Mouse (Mus musculus) hindbrain, embryonic 10.5 days (tissue): Measurements from ENCODE around the gene Myo1e. TPM values are rescaled to one million over a fixed set of nuclear protein-coding genes. Genes with fewer than 3 reads are reported as not detected.
A peak's percentile ranks its signal among the peaks of the same experiment; 100 is the strongest.

ENCODE experiments used
- DNase-seq: peaks from one replicate; pipeline ENCODE4 v3.0.0-alpha.2; 2017; ENCODE audit warnings: low spot score
- H3K27ac ChIP-seq: fragments of 300-500 bp; sonication (generic); 2 replicates; pipeline ENCODE4 v1.5.1; 2016; ENCODE audit warnings: mild to moderate bottlenecking, moderate library complexity
- H3K27me3 ChIP-seq: fragments of 300-500 bp; sonication (generic); 2 replicates; pipeline ENCODE4 v1.6.1; 2016; ENCODE audit warnings: mild to moderate bottlenecking; ENCODE audit not compliant: poor library complexity, insufficient read depth, severe bottlenecking
- H3K36me3 ChIP-seq: fragments of 300-500 bp; sonication (generic); 2 replicates; pipeline ENCODE4 v1.6.1; 2016; ENCODE audit warnings: mild to moderate bottlenecking, moderate library complexity
- H3K4me1 ChIP-seq: fragments of 300-500 bp; sonication (generic); replicated peaks from 2 replicates; pipeline ENCODE4 v1.6.1; 2016; ENCODE audit warnings: mild to moderate bottlenecking
- H3K4me3 ChIP-seq: fragments of 300-500 bp; sonication (generic); 2 replicates; pipeline ENCODE4 v1.5.1; 2016; ENCODE audit warnings: mild to moderate bottlenecking, moderate library complexity
- H3K9me3 ChIP-seq: fragments of 300-500 bp; sonication (generic); 2 replicates; pipeline ENCODE4 v1.6.1; 2016; ENCODE audit warnings: mild to moderate bottlenecking, moderate library complexity
- WGBS: fragments of 180-500 bp; shearing (Covaris S2); methylation state at CpG from one replicate; pipeline ENCODE4 v1.1.7; 2016; 5-methylcytosine and 5-hydroxymethylcytosine counted together
- polyA plus RNA-seq: library from polyadenylated mRNA; unstranded; fragments of >200 nt; fragmentation: Nextera tagmentation; extraction: Ambion mirVana; gene quantifications from 2 replicates; pipeline ENCODE4 v1.2.1, GENCODE M21; 2016

The Myo1e gene
- polyA plus RNA-seq, 1 experiment from 2014 or later: 12.6 TPM

DNA sequence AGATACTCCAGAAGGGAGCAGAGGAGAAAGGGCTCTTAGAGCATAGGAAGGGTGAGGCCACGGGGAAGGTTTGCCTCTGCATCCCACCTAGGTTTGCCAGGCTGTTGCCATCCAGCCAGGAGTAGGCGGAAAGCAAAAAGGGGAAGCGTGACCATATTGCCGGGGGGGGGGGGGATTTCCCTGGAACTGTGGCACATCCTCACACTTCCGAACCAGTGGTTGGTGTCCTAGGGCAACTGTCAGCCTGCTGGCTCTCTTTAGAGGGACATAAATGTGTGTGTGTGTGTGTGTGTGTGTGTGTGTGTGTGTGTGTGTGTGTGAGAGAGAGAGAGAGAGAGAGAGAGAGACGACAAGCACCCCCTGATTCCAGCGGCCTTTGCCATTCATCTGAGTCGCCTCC, 75.0 kb downstream of the Myo1e start:
- DNase-seq: no peak
- WGBS: 84% methylated on average over 8 of the region's 8 CpGs
- no peaks in the 10 kb centered on the region for H3K36me3 ChIP-seq
- H3K27me3 ChIP-seq: no peaks in the 10 kb centered on the region
- no peak overlapping the region for H3K4me3 ChIP-seq
- no peaks in the 10 kb centered on the region for H3K4me1 ChIP-seq
- no peak overlapping the region for H3K27ac ChIP-seq
- peaks cover 7% of the 10 kb centered on the region; the same call in 1 of the 2 replicates for H3K9me3 ChIP-seq

DNA sequence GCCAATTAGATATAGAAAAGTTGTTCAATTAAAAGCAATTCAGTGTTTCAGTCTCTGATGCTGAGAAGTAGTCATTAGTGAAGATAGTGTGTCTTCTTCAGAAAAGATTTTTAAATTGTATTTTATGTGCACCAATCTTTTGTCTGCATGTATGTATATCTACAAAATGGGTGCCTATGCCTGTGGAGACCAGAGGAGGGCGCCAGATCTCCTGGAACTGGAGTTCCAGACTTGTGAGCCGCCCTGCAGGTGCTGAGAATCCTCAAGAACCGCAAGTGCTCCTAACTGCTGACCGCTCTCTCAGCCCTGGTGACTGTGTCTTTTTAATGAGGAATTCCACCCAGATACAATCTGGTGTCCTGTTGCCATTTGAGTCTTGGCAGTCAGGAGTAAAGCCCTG, 76.0 kb downstream of the Myo1e start:
- Histone ChIP-seq H3K36me3 (no peaks in the 10 kb centered on the region), H3K4me3 (no peak overlapping the region), H3K27ac (no peak overlapping the region), H3K9me3 (peaks cover 7% of the 10 kb centered on the region; the same call in 1 of the 2 replicates), H3K27me3 (no peaks in the 10 kb centered on the region), H3K4me1 (no peaks in the 10 kb centered on the region)
- WGBS: 82% methylated on average over 4 of the region's 4 CpGs
- no peak for DNase-seq

DNA sequence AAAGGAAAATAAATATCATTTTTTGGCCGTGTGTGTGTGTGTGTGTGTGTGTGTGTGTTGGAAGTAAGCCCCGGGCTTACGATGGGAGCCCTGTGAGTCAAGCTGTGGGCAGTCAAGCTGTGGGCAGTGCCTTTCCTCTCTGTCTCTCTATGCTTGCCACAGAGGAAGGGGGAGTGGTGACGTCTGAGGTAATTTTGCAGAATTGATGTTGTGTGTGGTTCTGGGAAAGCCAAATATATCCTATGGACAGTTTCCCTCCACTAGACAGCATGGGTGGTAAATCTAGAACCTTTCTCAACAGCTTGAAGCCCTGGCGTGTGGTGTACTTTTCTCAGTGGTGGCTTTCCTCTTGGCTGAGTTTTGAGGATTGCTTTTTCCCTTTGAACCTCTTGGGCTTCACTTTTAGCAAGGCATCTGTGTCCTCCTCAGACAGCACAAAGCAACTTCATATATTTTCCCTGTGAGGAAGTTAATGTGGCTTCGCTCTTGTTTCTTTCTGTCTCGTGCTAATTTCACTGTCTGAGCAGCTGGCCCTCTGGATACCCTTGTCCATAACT, 77.5 kb downstream of the Myo1e start:
- no peak overlapping the region for H3K27ac ChIP-seq
- 83% methylated on average over 7 of the region's 7 CpGs for WGBS
- peaks cover 7% of the 10 kb centered on the region; the same call in 1 of the 2 replicates for H3K9me3 ChIP-seq
- DNase-seq: no peak
- H3K27me3 ChIP-seq: no peaks in the 10 kb centered on the region
- H3K4me3 ChIP-seq: no peak overlapping the region
- H3K36me3 ChIP-seq: no peaks in the 10 kb centered on the region
- no peaks in the 10 kb centered on the region for H3K4me1 ChIP-seq

DNA sequence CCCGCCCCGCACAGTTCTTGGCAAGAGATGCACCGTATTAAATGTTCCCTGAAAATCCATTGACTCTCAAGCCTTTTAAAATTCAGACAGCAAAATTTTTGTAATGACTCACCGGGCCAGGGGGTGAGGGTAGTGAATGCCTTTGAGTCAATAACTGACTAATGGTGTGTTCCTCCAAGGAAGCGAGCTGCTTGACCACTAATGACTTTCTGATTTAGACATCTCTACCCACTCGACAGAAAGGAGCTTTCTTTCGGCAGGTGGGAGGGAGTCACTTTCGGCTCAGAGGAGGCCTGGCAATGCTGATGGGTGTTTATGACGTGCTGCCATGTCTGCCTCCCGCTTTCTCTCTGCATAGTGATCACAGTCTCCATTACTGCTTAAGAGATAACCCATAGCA, 83.6 kb downstream of the Myo1e start:
- peak overlapping the region; percentile 30; the same call in 1 of the 2 replicates for H3K27ac ChIP-seq
- DNase-seq: no peak
- WGBS: 75% methylated on average over 10 of the region's 10 CpGs
- H3K9me3 ChIP-seq: no peaks in the 10 kb centered on the region
- H3K36me3 ChIP-seq: no peaks in the 10 kb centered on the region
- H3K4me1 ChIP-seq: peaks cover 18% of the 10 kb centered on the region
- no peaks in the 10 kb centered on the region for H3K27me3 ChIP-seq
- H3K4me3 ChIP-seq: no peak overlapping the region

DNA sequence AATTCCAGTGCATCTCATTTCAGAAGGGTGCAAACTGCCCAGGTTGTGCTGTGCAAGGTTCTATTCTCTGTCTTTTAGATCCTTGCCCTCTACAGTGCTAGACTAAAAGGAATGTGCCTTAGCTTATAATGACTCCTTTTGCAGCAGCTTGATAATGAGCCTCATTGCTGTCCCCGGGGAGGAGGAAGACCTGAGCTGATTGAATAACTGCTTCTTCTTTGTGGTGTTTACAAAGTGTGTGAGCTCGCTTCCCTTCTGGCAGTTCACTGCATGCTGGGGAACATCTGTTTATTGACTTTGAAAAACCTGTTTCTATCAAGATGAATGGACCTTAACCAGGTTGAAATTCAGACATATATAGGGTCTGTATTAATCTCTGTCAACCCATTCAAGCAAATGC, 89.8 kb downstream of the Myo1e start:
- no peak for DNase-seq
- peak overlapping the region; percentile 64 for H3K27ac ChIP-seq
- H3K9me3 ChIP-seq: no peaks in the 10 kb centered on the region
- H3K4me3 ChIP-seq: no peak overlapping the region
- peaks cover 32% of the 10 kb centered on the region for H3K4me1 ChIP-seq
- no peaks in the 10 kb centered on the region for H3K27me3 ChIP-seq
- 21% methylated on average over 2 of the region's 2 CpGs for WGBS
- peaks cover 15% of the 10 kb centered on the region for H3K36me3 ChIP-seq

DNA sequence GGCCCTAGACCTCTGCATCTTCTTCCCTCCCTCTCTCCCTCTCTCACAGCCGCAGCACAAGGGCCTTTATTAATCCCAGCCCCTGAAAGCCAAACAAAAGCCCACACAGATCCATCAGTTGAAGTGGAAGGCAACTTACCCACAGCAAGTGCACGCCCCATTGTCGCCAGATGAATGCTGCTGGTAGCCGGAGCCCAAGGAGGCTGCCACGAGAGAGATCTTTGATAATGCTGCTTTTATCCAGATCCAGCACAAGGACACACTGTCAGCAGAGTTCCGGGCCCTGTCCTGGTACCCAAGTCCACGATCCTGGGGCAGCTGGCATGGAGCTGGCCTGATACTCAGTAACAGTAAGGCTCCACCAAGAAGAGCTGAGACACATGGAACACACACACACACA, 91.1 kb downstream of the Myo1e start:
- no peak overlapping the region for H3K4me3 ChIP-seq
- peak; percentile 50 for DNase-seq
- WGBS: 34% methylated on average over 7 of the region's 7 CpGs
- peak overlapping the region; percentile 82 for H3K27ac ChIP-seq
- peaks cover 20% of the 10 kb centered on the region for H3K36me3 ChIP-seq
- peaks cover 27% of the 10 kb centered on the region for H3K4me1 ChIP-seq
- 0 out of 2 replicates have a peak, but pooled peaks cover 5% of the 10 kb centered on the region for H3K9me3 ChIP-seq
- no peaks in the 10 kb centered on the region for H3K27me3 ChIP-seq

DNA sequence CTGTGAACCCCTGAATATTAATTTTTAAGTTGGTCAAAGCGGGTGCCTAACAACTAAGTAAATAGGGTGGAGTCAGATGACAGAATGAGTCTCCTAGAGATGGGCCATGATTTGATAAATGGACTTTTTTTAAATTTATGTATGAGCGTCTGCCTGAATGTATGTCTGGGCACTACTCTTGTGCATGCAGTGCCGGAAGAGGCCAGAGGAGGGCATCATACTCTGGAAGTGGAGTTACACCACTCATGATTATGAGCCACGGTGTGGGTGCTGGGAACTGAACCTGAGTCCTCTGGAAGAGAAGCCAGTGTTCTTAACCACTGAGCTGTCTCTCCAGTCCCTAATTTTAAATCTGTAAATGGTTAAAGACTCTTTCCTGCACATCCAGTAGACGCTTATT, 93.6 kb downstream of the Myo1e start:
- Histone ChIP-seq H3K4me3 (no peak overlapping the region), H3K27me3 (no peaks in the 10 kb centered on the region), H3K9me3 (0 out of 2 replicates have a peak, but pooled peaks cover 5% of the 10 kb centered on the region), H3K36me3 (peaks cover 20% of the 10 kb centered on the region), H3K4me1 (peaks cover 27% of the 10 kb centered on the region), H3K27ac (no peak overlapping the region)
- 94% methylated on average over 5 of the region's 5 CpGs for WGBS
- DNase-seq: no peak

DNA sequence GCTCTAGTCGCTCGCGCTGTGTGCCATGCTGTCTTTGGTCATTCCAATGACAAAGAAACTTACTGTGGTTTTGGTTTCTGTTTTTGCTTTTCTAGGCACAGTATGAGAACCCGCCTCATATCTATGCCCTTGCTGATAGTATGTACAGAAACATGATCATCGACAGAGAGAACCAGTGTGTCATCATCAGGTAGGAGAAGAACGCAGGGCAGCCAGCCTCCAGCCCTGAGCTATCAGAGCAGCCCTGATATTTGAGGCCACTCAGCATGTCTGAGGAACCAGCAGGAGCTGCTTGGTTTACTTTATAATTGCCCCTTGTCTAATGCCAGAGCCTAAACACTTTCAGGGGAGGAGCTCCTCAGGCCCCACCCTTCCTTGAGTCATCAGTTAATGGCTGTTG, 94.4 kb downstream of the Myo1e start:
- peaks cover 20% of the 10 kb centered on the region for H3K36me3 ChIP-seq
- peaks cover 24% of the 10 kb centered on the region for H3K4me1 ChIP-seq
- no peak overlapping the region for H3K27ac ChIP-seq
- DNase-seq: no peak
- H3K9me3 ChIP-seq: 0 out of 2 replicates have a peak, but pooled peaks cover 5% of the 10 kb centered on the region
- 95% methylated on average over 6 of the region's 6 CpGs for WGBS
- no peaks in the 10 kb centered on the region for H3K27me3 ChIP-seq
- H3K4me3 ChIP-seq: no peak overlapping the region

DNA sequence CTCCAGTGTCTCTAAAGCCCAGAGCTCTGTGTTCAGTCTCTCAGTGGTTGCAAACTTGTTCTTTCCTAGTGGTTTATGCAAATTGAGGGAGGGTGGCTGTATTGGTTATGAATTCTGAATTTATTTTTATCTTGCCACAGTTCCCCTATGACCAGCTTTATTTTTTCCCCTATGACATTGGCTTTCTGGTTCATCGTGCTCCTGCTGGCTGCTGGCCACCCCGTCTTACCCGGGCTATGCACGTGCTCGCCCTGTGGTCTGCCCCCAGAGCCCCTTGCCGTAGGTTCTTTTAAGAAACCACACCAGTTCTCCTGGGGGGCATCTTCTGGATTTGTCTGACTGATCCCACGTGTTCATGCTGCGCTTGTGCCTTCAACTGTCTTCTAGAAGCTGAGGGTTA, 97.8 kb downstream of the Myo1e start:
- Histone ChIP-seq H3K9me3 (0 out of 2 replicates have a peak, but pooled peaks cover 5% of the 10 kb centered on the region), H3K4me1 (peaks cover 9% of the 10 kb centered on the region; the same call in 1 of the 2 replicates), H3K4me3 (no peak overlapping the region), H3K27ac (no peak overlapping the region), H3K36me3 (peaks cover 12% of the 10 kb centered on the region), H3K27me3 (no peaks in the 10 kb centered on the region)
- DNase-seq: no peak
- WGBS: 95% methylated on average over 8 of the region's 8 CpGs

DNA sequence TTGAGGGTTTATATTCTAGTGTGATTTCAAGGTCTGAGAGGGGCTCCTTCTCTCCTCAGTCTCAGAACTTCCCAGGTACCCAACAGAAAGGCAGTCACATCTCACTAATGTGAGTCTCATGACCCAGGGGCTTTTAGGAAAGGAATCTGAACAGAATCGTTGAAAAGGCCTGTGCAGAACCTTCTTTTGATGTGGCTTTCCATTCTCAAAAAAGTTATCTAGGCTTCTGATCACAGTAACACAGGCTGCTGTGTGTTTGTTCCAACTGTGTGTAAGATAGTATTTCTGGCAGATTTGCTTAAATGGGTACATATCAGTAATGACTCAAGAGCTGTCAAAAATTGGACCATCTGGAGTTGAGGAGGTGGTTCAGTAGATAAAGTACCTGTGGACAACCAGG, 102.9 kb downstream of the Myo1e start:
- DNase-seq: no peak
- Histone ChIP-seq H3K36me3 (no peaks in the 10 kb centered on the region), H3K27ac (no peak overlapping the region), H3K9me3 (no peaks in the 10 kb centered on the region), H3K4me1 (peaks cover 6% of the 10 kb centered on the region; the same call in 1 of the 2 replicates), H3K27me3 (no peaks in the 10 kb centered on the region), H3K4me3 (no peak overlapping the region)
- 83% methylated on average over 1 of the region's 1 CpGs for WGBS

DNA sequence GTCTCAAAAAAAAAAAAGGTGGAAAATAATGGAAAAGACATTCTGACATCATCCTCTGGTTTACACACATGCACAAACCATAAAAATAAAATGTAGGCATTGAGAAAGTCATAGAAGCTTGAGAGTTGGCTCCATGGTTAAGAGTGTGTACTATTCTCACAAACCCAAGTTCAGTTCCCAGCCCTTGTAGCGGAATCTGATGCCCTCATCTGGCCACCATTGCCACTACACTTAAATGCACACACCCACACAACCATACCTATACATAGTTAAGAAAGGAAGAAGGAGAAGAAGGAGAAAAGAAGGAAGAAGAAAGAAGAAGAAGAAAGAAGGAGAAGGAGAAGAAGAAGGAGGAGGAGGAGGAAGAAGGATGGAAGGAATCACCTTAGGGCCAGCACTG, 106.9 kb downstream of the Myo1e start:
- H3K36me3 ChIP-seq: no peaks in the 10 kb centered on the region
- WGBS: 94% methylated on average over 1 of the region's 1 CpGs
- no peak overlapping the region for H3K27ac ChIP-seq
- H3K27me3 ChIP-seq: no peaks in the 10 kb centered on the region
- no peaks in the 10 kb centered on the region for H3K4me1 ChIP-seq
- H3K4me3 ChIP-seq: no peak overlapping the region
- H3K9me3 ChIP-seq: no peaks in the 10 kb centered on the region
- DNase-seq: no peak

DNA sequence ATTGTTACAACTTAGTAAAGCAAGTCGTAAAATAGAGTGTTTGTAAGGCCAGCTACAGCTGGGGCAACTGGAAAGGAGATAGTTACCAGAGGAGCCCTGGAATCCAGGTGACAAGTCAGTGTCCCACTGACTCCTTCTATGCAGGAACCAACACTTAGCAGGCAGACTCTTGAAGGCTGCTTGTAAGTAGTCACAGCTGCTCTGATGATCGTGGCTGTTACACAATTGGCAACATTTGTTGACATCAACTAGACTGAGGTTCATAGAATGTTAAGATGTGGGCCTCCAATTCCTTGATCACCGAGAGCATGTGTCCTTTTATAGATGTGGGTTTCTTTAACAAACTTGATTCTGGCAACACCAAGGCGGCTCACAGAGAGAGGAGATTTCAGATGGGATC, 108.0 kb downstream of the Myo1e start:
- WGBS: 85% methylated on average over 4 of the region's 4 CpGs
- no peak for DNase-seq
- Histone ChIP-seq H3K36me3 (no peaks in the 10 kb centered on the region), H3K27ac (no peak overlapping the region), H3K4me1 (no peaks in the 10 kb centered on the region), H3K4me3 (no peak overlapping the region), H3K27me3 (no peaks in the 10 kb centered on the region), H3K9me3 (no peaks in the 10 kb centered on the region)

DNA sequence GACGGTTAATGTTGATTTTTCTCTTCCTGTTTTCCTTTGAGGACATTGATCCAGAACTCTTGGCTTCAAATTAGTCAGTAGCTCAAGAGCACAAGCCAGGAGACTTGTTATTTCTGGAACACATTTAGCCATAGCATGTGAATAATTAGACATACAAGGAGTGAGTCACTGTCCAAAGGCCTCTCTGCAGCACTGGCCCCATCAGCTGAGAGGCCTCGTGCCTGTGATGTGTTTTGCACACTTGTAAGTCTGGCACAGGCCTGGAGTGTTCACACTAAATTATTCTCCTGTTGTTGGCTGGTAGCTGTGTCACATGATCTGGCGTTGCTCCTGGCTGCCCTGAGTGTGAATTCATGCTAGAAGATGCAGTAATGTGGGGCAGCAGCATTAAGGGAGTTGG, 111.5 kb downstream of the Myo1e start:
- Histone ChIP-seq H3K4me3 (no peak overlapping the region), H3K9me3 (no peaks in the 10 kb centered on the region), H3K27me3 (no peaks in the 10 kb centered on the region), H3K4me1 (no peaks in the 10 kb centered on the region), H3K27ac (no peak overlapping the region), H3K36me3 (0 out of 2 replicates have a peak, but pooled peaks cover 1% of the 10 kb centered on the region)
- WGBS: 66% methylated on average over 3 of the region's 3 CpGs
- no peak for DNase-seq

DNA sequence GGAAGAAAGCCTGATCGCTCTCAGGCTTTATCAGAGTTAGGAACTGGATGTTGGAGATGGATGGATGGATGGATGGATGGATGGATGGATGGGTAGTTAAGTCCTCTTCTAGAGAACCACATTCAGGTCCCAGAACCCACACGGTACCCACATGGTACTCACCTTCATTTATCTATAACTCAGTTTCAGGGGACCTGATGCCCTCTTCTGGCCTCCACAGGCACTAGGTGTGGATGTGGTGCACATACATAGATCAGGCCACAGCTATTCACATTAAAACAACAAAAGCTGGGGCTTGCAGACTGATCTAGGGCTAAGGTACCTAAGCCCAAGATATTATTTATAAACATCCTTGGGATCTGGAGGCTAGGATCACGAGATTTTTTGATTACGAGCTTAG, 117.2 kb downstream of the Myo1e start:
- Histone ChIP-seq H3K4me3 (no peak overlapping the region), H3K27me3 (no peaks in the 10 kb centered on the region), H3K4me1 (no peaks in the 10 kb centered on the region), H3K9me3 (no peaks in the 10 kb centered on the region), H3K27ac (no peak overlapping the region), H3K36me3 (peaks cover 10% of the 10 kb centered on the region; the same call in 1 of the 2 replicates)
- 91% methylated on average over 4 of the region's 4 CpGs for WGBS
- no peak for DNase-seq
